13 mouse cellular contexts compared by ENCODE assay signal in the genomic region with DNA sequence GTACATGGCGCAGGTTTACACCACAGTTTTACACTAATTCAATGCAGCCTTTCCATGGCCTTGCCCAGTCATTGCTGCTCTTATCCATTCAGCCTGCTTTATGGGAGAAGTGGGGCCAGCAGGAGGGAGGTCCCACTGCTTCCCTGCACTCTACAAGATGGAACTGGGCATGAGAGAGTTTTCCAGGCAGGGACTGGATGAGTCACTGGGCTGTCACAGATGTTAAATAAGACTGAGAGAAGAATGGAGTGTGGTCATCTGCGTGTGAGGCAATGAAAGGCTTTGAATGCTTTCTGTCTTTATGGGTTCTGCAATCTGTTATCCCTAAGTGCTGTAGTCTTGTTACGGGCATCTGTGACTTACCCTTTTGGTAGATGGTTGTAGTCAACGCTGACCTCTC.
DNase-seq lines count a peak whose midpoint lies in the region; ATAC-seq and TF ChIP-seq lines count a peak whose summit lies in the region.
"Had no signal": no experiment of that assay in that cellular context is flagged by ENCODE, and none has a peak within 500 bp of the region (broad histone marks: within the 10 kb centered on the region; RNA-seq: fewer than 3 reads in every experiment).

No protein-coding gene starts in this region.

- H3K9ac ChIP-seq in kidney, postnatal 0 days (ENCODE audit: low read depth, low read length) = no peak overlapping the region
- H3K9ac ChIP-seq in kidney, embryonic 15.5 days = no peak overlapping the region
- no peak overlapping the region for H3K9ac ChIP-seq in heart, postnatal 0 days (replicated peaks; ENCODE audit: low read depth, low read length)
- H3K9ac ChIP-seq: limb, embryonic 15.5 days had no signal

- peak; percentile 49 for DNase-seq in adrenal gland, postnatal 14 days
- no peak for DNase-seq in adrenal gland, adult 18-20 months (ENCODE audit: low spot score in 2 of 2)
- DNase-seq in kidney, postnatal 0 days (ENCODE audit: low spot score) = no peak
- peak; percentile 89 for DNase-seq in NIH3T3 (ENCODE audit: low read depth)
- DNase-seq in heart, postnatal 0 days (ENCODE audit: low spot score) = peak; percentile 62
- DNase-seq in forebrain, embryonic 10.5 days (ENCODE audit: extremely low spot score, low spot score) = no peak
- no peak for DNase-seq in right cerebral cortex, adult 18-20 months
- DNase-seq: adrenal gland, adult 8-10 months; cerebellum, adult 11 months; kidney, postnatal 4 days had no signal

- no peaks in the 10 kb centered on the region for H3K27me3 ChIP-seq in kidney, postnatal 0 days (ENCODE audit: insufficient read depth, low read length)
- no peaks in the 10 kb centered on the region for H3K27me3 ChIP-seq in kidney, embryonic 15.5 days
- no peaks in the 10 kb centered on the region for H3K27me3 ChIP-seq in heart, postnatal 0 days (ENCODE audit: control insufficient read depth, insufficient read depth, low read length)
- H3K27me3 ChIP-seq in forebrain, embryonic 10.5 days (ENCODE audit: poor library complexity, severe bottlenecking) = no peaks in the 10 kb centered on the region
- H3K27me3 ChIP-seq: limb, embryonic 15.5 days had no signal

- no peak overlapping the region for H3K4me3 ChIP-seq in kidney, postnatal 0 days (replicated peaks; ENCODE audit: low read depth, low read length)
- H3K4me3 ChIP-seq in kidney, embryonic 15.5 days (replicated peaks) = no peak overlapping the region
- H3K4me3 ChIP-seq in heart, postnatal 0 days (ENCODE audit: low read depth, low read length) = no peak overlapping the region
- no peak overlapping the region for H3K4me3 ChIP-seq in forebrain, embryonic 10.5 days
- H3K4me3 ChIP-seq: limb, embryonic 15.5 days; megakaryocyte, embryonic 14.5 days had no signal

- TF ChIP-seq EP300 in heart, postnatal 0 days (IDR thresholded peaks at IDR 0.05; ENCODE audit: low read depth) = no peak

- no peaks in the 10 kb centered on the region for H3K36me3 ChIP-seq in kidney, postnatal 0 days (ENCODE audit: insufficient read depth, low read length)
- no peaks in the 10 kb centered on the region for H3K36me3 ChIP-seq in kidney, embryonic 15.5 days
- H3K36me3 ChIP-seq in heart, postnatal 0 days (replicated peaks; ENCODE audit: control insufficient read depth, insufficient read depth, low read length) = no peaks in the 10 kb centered on the region
- H3K36me3 ChIP-seq in forebrain, embryonic 10.5 days (replicated peaks) = no peaks in the 10 kb centered on the region
- H3K36me3 ChIP-seq: limb, embryonic 15.5 days had no signal

- H3K4me1 ChIP-seq in kidney, postnatal 0 days (replicated peaks; ENCODE audit: insufficient read depth, low read length) = peaks cover 31% of the 10 kb centered on the region
- peaks cover 46% of the 10 kb centered on the region for H3K4me1 ChIP-seq in kidney, embryonic 15.5 days
- peaks cover 67% of the 10 kb centered on the region for H3K4me1 ChIP-seq in heart, postnatal 0 days (ENCODE audit: control insufficient read depth, insufficient read depth)
- peaks cover 33% of the 10 kb centered on the region for H3K4me1 ChIP-seq in forebrain, embryonic 10.5 days

- ATAC-seq in kidney, postnatal 0 days (replicated peaks; ENCODE audit: low FRiP score, low read depth) = no peak
- ATAC-seq in kidney, embryonic 15.5 days (replicated peaks; ENCODE audit: low FRiP score) = no peak
- peak; percentile 37; the same call in 1 of the 2 replicates for ATAC-seq in heart, postnatal 0 days (ENCODE audit: insufficient read depth, low read depth)

- no peaks in the 10 kb centered on the region for H3K9me3 ChIP-seq in kidney, postnatal 0 days (replicated peaks; ENCODE audit: low read length)
- H3K9me3 ChIP-seq in kidney, embryonic 15.5 days (replicated peaks) = no peaks in the 10 kb centered on the region
- H3K9me3 ChIP-seq in heart, postnatal 0 days (replicated peaks; ENCODE audit: control insufficient read depth, low read length) = no peaks in the 10 kb centered on the region
- no peaks in the 10 kb centered on the region for H3K9me3 ChIP-seq in forebrain, embryonic 10.5 days
- H3K9me3 ChIP-seq: limb, embryonic 15.5 days; megakaryocyte, embryonic 14.5 days had no signal

- H3K4me2 ChIP-seq in kidney, postnatal 0 days (ENCODE audit: low read length) = no peak overlapping the region
- no peak overlapping the region for H3K4me2 ChIP-seq in kidney, embryonic 15.5 days
- H3K4me2 ChIP-seq in heart, postnatal 0 days (ENCODE audit: low read depth, low read length) = no peak overlapping the region
- H3K4me2 ChIP-seq: limb, embryonic 15.5 days had no signal

- no peak for TF ChIP-seq CTCF in kidney, postnatal 0 days (IDR thresholded peaks at IDR 0.05; ENCODE audit: low read depth)
- no peak for TF ChIP-seq CTCF in heart, postnatal 0 days (IDR thresholded peaks at IDR 0.05; ENCODE audit: low read depth)

- H3K27ac ChIP-seq in kidney, postnatal 0 days = peak overlapping the region; percentile 61; the same call in 1 of the 2 replicates
- H3K27ac ChIP-seq in kidney, embryonic 15.5 days = no peak overlapping the region
- H3K27ac ChIP-seq in heart, postnatal 0 days (ENCODE audit: low read depth) = peak overlapping the region; percentile 89
- H3K27ac ChIP-seq in forebrain, embryonic 10.5 days = no peak overlapping the region

- 93% methylated on average over 4 of the region's 4 CpGs for WGBS in kidney, postnatal 0 days
- WGBS in kidney, embryonic 15.5 days = 83% methylated on average over 4 of the region's 4 CpGs
- WGBS in heart, postnatal 0 days = 46% methylated on average over 4 of the region's 4 CpGs
- 89% methylated on average over 4 of the region's 4 CpGs for WGBS in forebrain, embryonic 10.5 days

Comparison
In these comparisons a context has a peak if more than half of its experiments do, and no peak if none do; other contexts are left out.
1. DNase-seq: peak in adrenal gland, postnatal 14 days (single experiment), NIH3T3 (single experiment) and heart, postnatal 0 days (single experiment); none in adrenal gland, adult 18-20 months (0 of 2), kidney, postnatal 0 days (single experiment), forebrain, embryonic 10.5 days (single experiment) and right cerebral cortex, adult 18-20 months (single experiment).
2. H3K27ac ChIP-seq: peak in kidney, postnatal 0 days (single experiment) and heart, postnatal 0 days (single experiment); none in kidney, embryonic 15.5 days (single experiment) and forebrain, embryonic 10.5 days (single experiment).